ENCODE assay signal across 7 mouse cellular contexts in genomic region chr11:70014880-70015558, GRCm38 (mm10). TPM values are rescaled to one million over a fixed set of nuclear protein-coding genes. Genes with fewer than 3 reads are reported as not detected.
DNase-seq lines count a peak whose midpoint lies in the region; ATAC-seq lines count a peak whose summit lies in the region.

TSS of gene Acadvl (minus strand) at chr11:70015411.

- peak within 1 kb of the TSS; percentile 55 for H3K4me2 ChIP-seq in intestine, embryonic 16.5 days (ENCODE audit: low read depth, low read length)
- H3K4me2 ChIP-seq in midbrain, embryonic 12.5 days (replicated peaks) = peak within 1 kb of the TSS; percentile 79

- peak; percentile 90 for DNase-seq in adrenal gland, adult 8-10 months
- DNase-seq in embryo, embryonic 11.5 days (ENCODE audit: low read depth, low spot score) = peak; percentile 72
- DNase-seq in gastrocnemius, postnatal 4 days (ENCODE audit: low spot score in 2 of 2) = peak; percentile 74 to 88
- peak; percentile 85 for DNase-seq in limb, embryonic 10.5 days (ENCODE audit: low spot score)
- peak; percentile 82 for DNase-seq in skeletal muscle tissue, adult 2 months (ENCODE audit: low read depth, low spot score)

- H3K36me3 ChIP-seq in intestine, embryonic 16.5 days (ENCODE audit: control insufficient read depth, insufficient read depth, low read length) = peaks cover 27% of the 10 kb centered on the region
- peaks cover 43% of the 10 kb centered on the region for H3K36me3 ChIP-seq in limb, embryonic 10.5 days
- H3K36me3 ChIP-seq in midbrain, embryonic 12.5 days = peaks cover 38% of the 10 kb centered on the region

- peak within 1 kb of the TSS; percentile 70 for H3K4me3 ChIP-seq in intestine, embryonic 16.5 days (ENCODE audit: low read length)
- H3K4me3 ChIP-seq in limb, embryonic 10.5 days = peak within 1 kb of the TSS; percentile 64
- H3K4me3 ChIP-seq in midbrain, embryonic 12.5 days = peak within 1 kb of the TSS; percentile 52

- H3K4me1 ChIP-seq in intestine, embryonic 16.5 days (ENCODE audit: control insufficient read depth, insufficient read depth, low read length) = peaks cover 32% of the 10 kb centered on the region
- peaks cover 57% of the 10 kb centered on the region for H3K4me1 ChIP-seq in limb, embryonic 10.5 days
- peaks cover 51% of the 10 kb centered on the region for H3K4me1 ChIP-seq in midbrain, embryonic 12.5 days

- 1% methylated on average over 35 of the region's 35 CpGs for WGBS in intestine, embryonic 16.5 days
- WGBS in limb, embryonic 10.5 days = 2% methylated on average over 35 of the region's 35 CpGs
- WGBS in midbrain, embryonic 12.5 days = 1% methylated on average over 35 of the region's 35 CpGs

- no peaks in the 10 kb centered on the region for H3K27me3 ChIP-seq in intestine, embryonic 16.5 days (replicated peaks; ENCODE audit: control insufficient read depth, insufficient read depth, low read length)
- H3K27me3 ChIP-seq in limb, embryonic 10.5 days (ENCODE audit: low read depth, poor library complexity, severe bottlenecking) = no peaks in the 10 kb centered on the region
- no peaks in the 10 kb centered on the region for H3K27me3 ChIP-seq in midbrain, embryonic 12.5 days

- peak within 1 kb of the TSS; percentile 84 for H3K9ac ChIP-seq in intestine, embryonic 16.5 days (ENCODE audit: low read depth, low read length)
- peak within 1 kb of the TSS; percentile 74 for H3K9ac ChIP-seq in midbrain, embryonic 12.5 days (replicated peaks)

- ATAC-seq in intestine, embryonic 16.5 days = peak; percentile 91
- peak; percentile 71 for ATAC-seq in midbrain, embryonic 12.5 days (ENCODE audit: low FRiP score, low read depth)

- peak within 1 kb of the TSS; percentile 76 for H3K27ac ChIP-seq in intestine, embryonic 16.5 days (ENCODE audit: low read length)
- peak within 1 kb of the TSS; percentile 81 for H3K27ac ChIP-seq in limb, embryonic 10.5 days
- H3K27ac ChIP-seq in midbrain, embryonic 12.5 days (replicated peaks) = peak within 1 kb of the TSS; percentile 70

- no peaks in the 10 kb centered on the region for H3K9me3 ChIP-seq in intestine, embryonic 16.5 days (ENCODE audit: control insufficient read depth, low read length)
- no peaks in the 10 kb centered on the region for H3K9me3 ChIP-seq in limb, embryonic 10.5 days (replicated peaks)
- H3K9me3 ChIP-seq in midbrain, embryonic 12.5 days = no peaks in the 10 kb centered on the region

RNA-seq across cellular contexts. Expression of gene Acadvl, which starts in this region (rescaled TPM):
- 100 to 1,000 TPM; 323 to 415 (median 392) TPM for total RNA-seq in adrenal gland, adult 8-10 months (2022)
- 100 to 1,000 TPM; 233 to 241 TPM for total RNA-seq in gastrocnemius, postnatal 4 days (2021)
- 172 and 189 TPM in 2 replicates for polyA plus RNA-seq in intestine, embryonic 16.5 days (2015; fragmentation: Nextera tagmentation; extraction: Ambion mirVana)
- polyA plus RNA-seq in limb, embryonic 10.5 days (2016; fragmentation: Nextera tagmentation; extraction: Ambion mirVana) = 36.4 and 52.1 TPM in 2 replicates
- 50.7 and 57.9 TPM in 2 replicates for polyA plus RNA-seq in midbrain, embryonic 12.5 days (2016; fragmentation: Nextera tagmentation; extraction: Ambion mirVana)

Comparison
In these comparisons a context has a peak if more than half of its experiments do, and no peak if none do; other contexts are left out.
1. Peak in every context shown above with its lines: DNase-seq, ATAC-seq, H3K4me3 ChIP-seq and H3K27ac ChIP-seq.